Mouse (Mus musculus) small intestine, adult 2 months (tissue): ENCODE results near the gene Antxr1. TPM values are rescaled to one million over a fixed set of nuclear protein-coding genes. Genes with fewer than 3 reads are reported as not detected.

ENCODE experiments used
- H3K27ac ChIP-seq: fragments of 200-500 bp; 2 replicates; pipeline ENCODE4 v1.5.1; 2012; ENCODE audit warnings: low read depth, low read length, control low read depth, inconsistent platforms; ENCODE audit not compliant: insufficient read depth
- H3K27me3 ChIP-seq: fragments of 200-500 bp; 2 replicates; pipeline ENCODE4 v1.6.1; 2012; ENCODE audit warnings: mild to moderate bottlenecking, moderate library complexity, low read length, inconsistent platforms; ENCODE audit not compliant: control insufficient read depth, insufficient read depth
- H3K36me3 ChIP-seq: fragments of 200-500 bp; 2 replicates; pipeline ENCODE4 v1.6.1; 2012; ENCODE audit warnings: mild to moderate bottlenecking, low read length, control low read depth, inconsistent platforms; ENCODE audit not compliant: control insufficient read depth, insufficient read depth
- H3K4me1 ChIP-seq: fragments of 200-500 bp; 2 replicates; pipeline ENCODE4 v1.6.1; 2012; ENCODE audit warnings: low read length, inconsistent platforms, mixed read lengths; ENCODE audit not compliant: control insufficient read depth, insufficient read depth, insufficient read length
- H3K4me3 ChIP-seq: fragments of 200-500 bp; 2 replicates; pipeline ENCODE4 v1.5.1; 2012; ENCODE audit warnings: low read depth, mild to moderate bottlenecking, control low read depth, inconsistent platforms, low read length, moderate library complexity
- CTCF ChIP-seq: fragments of 200-500 bp; IDR thresholded peaks from 2 replicates; pipeline ENCODE4 v1.5.1; 2012; ENCODE audit warnings: low read depth, mild to moderate bottlenecking, control low read depth, inconsistent platforms, low read length, moderate library complexity, mixed read lengths; ENCODE audit not compliant: insufficient replicate concordance, insufficient read length; ENCODE audit errors: extremely low read depth
- POLR2A ChIP-seq: fragments of 200-500 bp; IDR thresholded peaks from 2 replicates; pipeline ENCODE4 v1.6.1; 2012; ENCODE audit warnings: low read depth, mild to moderate bottlenecking, control low read depth, inconsistent platforms, low read length, moderate library complexity
- WGBS: fragments of 180-500 bp; shearing (Covaris S2); methylation state at CpG from one replicate; pipeline ENCODE4 v1.1.7; 2018; 5-methylcytosine and 5-hydroxymethylcytosine counted together
- polyA plus RNA-seq: library from polyadenylated mRNA; depleted of rRNA; stranded (reverse); fragments of >200 nt; gene quantifications from 2 replicates; pipeline ENCODE4 v1.2.3, GENCODE M21; 2012

The Antxr1 gene
- polyA plus RNA-seq, 1 experiment = 3.9 TPM

GRCm38 (mm10) chr6:87165536-87166311 is 169.9 kb downstream of the Antxr1 start:
- WGBS = 70% methylated on average over 8 of the region's 8 CpGs
- H3K4me3 ChIP-seq = no peak overlapping the region
- no peaks in the 10 kb centered on the region for H3K36me3 ChIP-seq
- no peaks in the 10 kb centered on the region for H3K4me1 ChIP-seq
- no peaks in the 10 kb centered on the region for H3K27me3 ChIP-seq
- no peak overlapping the region for H3K27ac ChIP-seq
- TF ChIP-seq CTCF (no peak), POLR2A (no peak)

DNA sequence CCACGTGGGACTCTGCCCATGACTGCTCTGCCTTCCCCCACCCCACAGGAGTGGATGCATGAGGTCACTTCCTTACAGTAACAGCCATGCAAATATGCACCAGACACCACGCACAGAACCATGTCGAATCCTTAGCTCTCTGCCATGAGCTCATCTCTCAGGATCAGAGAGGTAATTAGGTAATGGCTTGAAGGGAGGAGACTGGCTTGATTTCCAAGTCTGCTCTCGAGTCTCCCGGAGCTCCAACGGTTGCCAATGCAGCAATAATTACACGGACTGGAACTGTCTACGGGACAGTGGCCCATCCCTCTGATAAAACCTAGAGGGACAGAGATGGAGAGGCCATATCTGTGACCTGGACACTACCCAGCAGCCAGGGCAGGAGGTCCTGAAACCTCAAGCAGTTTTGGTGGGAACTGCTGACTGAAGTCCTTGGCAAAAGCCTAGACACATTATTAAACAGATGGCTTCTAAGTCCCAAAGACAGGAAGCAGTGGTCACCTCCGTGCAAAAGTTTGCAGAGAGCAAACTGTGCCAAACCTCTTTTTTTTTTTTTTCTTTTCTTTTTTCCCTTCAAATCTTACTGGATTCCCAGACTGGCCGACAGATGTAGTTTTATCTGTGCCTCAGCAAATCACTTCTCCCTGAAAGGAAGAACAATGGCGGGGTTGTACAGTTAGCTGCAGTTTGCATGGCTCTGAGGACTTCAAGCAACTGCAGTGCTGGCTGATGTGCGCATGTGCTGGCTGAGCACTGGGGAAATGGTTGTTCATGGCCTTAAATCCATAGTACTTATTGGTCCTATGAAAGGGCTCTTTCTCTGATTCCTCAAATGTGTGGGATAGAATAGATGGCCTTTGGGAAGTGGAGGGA is 174.0 kb downstream of the Antxr1 start:
- H3K4me1 ChIP-seq = no peaks in the 10 kb centered on the region
- H3K36me3 ChIP-seq = no peaks in the 10 kb centered on the region
- H3K4me3 ChIP-seq = no peak overlapping the region
- H3K27ac ChIP-seq = no peak overlapping the region
- 58% methylated on average over 12 of the region's 12 CpGs for WGBS
- no peak for TF ChIP-seq POLR2A
- TF ChIP-seq CTCF = no peak
- H3K27me3 ChIP-seq = no peaks in the 10 kb centered on the region

DNA sequence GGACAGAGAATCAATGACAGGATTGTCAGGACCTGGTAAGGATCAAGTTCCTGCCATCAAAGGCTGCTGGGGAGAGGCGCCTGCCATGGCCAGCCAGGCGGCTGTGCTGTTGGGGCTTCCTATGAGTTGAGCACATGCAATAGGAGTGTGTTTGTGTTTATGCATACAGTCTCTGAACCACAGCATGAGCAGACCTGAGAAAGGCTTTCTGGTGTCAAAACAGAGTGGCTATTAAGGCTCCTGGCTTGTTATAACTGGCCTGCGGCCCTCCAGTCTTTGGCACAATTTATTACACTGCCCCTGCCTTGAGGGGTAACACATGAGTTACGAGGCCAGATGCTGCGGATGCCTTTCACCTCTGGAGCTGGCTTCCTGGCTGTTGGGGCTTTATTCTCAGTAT is 175.4 kb downstream of the Antxr1 start:
- Histone ChIP-seq H3K36me3 (no peaks in the 10 kb centered on the region), H3K27me3 (no peaks in the 10 kb centered on the region), H3K27ac (no peak overlapping the region), H3K4me1 (no peaks in the 10 kb centered on the region), H3K4me3 (no peak overlapping the region)
- WGBS = 85% methylated on average over 5 of the region's 5 CpGs
- TF ChIP-seq CTCF = no peak
- no peak for TF ChIP-seq POLR2A

DNA sequence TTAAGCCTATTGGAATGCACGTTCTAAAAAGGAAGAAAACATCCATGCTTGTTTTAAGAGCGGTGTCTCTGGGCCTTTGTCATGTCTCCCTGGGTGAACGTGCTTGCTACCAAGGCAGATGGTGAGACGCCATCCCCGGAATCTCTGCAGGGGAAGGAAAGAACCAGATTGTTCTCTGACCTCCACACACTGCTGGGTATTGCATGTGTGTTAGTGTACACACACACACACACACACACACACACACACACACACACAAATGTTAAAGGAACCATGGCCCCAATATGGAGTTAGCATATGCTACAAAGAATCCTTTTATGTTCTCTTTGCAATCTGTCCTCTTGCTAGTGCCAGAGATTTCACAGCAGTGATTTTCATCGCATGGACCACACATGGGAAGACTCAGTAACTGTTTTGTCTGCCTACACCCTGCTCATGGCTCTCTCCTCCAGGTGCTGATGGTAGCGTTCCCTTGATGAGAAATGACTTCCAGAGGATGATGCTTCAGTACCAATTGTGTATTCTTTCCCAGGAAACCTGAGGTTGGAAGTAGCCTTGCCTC is 177.5 kb downstream of the Antxr1 start:
- H3K4me3 ChIP-seq = no peak overlapping the region
- H3K27me3 ChIP-seq = no peaks in the 10 kb centered on the region
- no peak for TF ChIP-seq POLR2A
- TF ChIP-seq CTCF = no peak
- H3K4me1 ChIP-seq = peaks cover 2% of the 10 kb centered on the region; the same call in 1 of the 2 replicates
- H3K36me3 ChIP-seq = no peaks in the 10 kb centered on the region
- no peak overlapping the region for H3K27ac ChIP-seq
- 79% methylated on average over 7 of the region's 7 CpGs for WGBS

- Histone ChIP-seq H3K4me3 (no peak overlapping the region), H3K27ac (0 out of 2 replicates have a peak overlapping the region, but pooled peaks have one; percentile 43), H3K27me3 (no peaks in the 10 kb centered on the region), H3K36me3 (no peaks in the 10 kb centered on the region), H3K4me1 (peaks cover 4% of the 10 kb centered on the region; the same call in 1 of the 2 replicates)
- 80% methylated on average over 3 of the region's 3 CpGs for WGBS
- TF ChIP-seq CTCF = no peak
- TF ChIP-seq POLR2A = no peak
Observed at GRCm38 (mm10) chr6:87153836-87154235, 181.8 kb downstream of the Antxr1 start.

DNA sequence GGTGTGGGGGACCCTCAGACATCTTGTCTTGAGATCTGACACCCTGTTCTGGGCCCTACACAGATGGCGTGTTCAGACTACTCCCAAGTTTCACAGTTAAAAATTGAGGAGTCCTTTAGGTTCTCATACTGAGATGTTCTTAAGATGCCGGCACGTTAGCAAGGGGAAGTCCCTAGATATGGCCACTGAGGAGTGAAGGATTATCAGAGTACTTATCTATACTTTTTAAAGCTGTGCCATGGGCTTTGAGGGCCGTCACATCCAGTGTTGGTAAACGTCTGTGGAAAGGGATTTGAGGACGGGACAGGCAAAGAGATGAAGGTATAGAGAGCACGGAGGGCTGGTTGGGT is 182.4 kb downstream of the Antxr1 start:
- WGBS = 62% methylated on average over 7 of the region's 7 CpGs
- Histone ChIP-seq H3K4me3 (no peak overlapping the region), H3K27me3 (no peaks in the 10 kb centered on the region), H3K27ac (peak overlapping the region; percentile 43), H3K4me1 (peaks cover 4% of the 10 kb centered on the region; the same call in 1 of the 2 replicates), H3K36me3 (no peaks in the 10 kb centered on the region)
- TF ChIP-seq CTCF (no peak), POLR2A (no peak)
